Mouse (Mus musculus) spleen, adult 2 months (tissue): ENCODE results near the gene Gpr37l1. TPM values are rescaled to one million over a fixed set of nuclear protein-coding genes. Genes with fewer than 3 reads are reported as not detected.
"Not testable (repeated sequence)": the region's sequence is repeated elsewhere in the genome, so short reads cannot be mapped to it uniquely, and the experiment has no call there.

Experiments
- DNase-seq, 2 experiments: peaks; one replicate each; pipeline versions ENCODE4 v3.0.0 to v3.0.0-alpha.2; 2012 to 2021; ENCODE audit warnings: low spot score in 2 of 2, low read depth in 1 of 2
- H3K27ac ChIP-seq: fragments of 200-500 bp; 2 replicates; pipeline ENCODE4 v1.5.1; 2012; ENCODE audit warnings: low read length, inconsistent platforms; ENCODE audit not compliant: insufficient read depth
- H3K27me3 ChIP-seq: fragments of 200-500 bp; 2 replicates; pipeline ENCODE4 v1.6.1; 2012; ENCODE audit warnings: mild to moderate bottlenecking, moderate library complexity, low read length, inconsistent platforms; ENCODE audit not compliant: control insufficient read depth, insufficient read depth
- H3K36me3 ChIP-seq: fragments of 200-500 bp; 2 replicates; pipeline ENCODE4 v1.6.1; 2012; ENCODE audit warnings: mild to moderate bottlenecking, low read length, inconsistent platforms; ENCODE audit not compliant: control insufficient read depth, insufficient read depth
- H3K4me1 ChIP-seq: fragments of 200-500 bp; 2 replicates; pipeline ENCODE4 v1.6.1; 2011; ENCODE audit warnings: inconsistent platforms; ENCODE audit not compliant: control insufficient read depth, insufficient read depth, insufficient read length
- H3K4me3 ChIP-seq: fragments of 200-500 bp; 2 replicates; pipeline ENCODE4 v1.5.1; 2011; ENCODE audit warnings: mild to moderate bottlenecking, inconsistent platforms; ENCODE audit not compliant: insufficient read depth, insufficient read length; ENCODE audit errors: extremely low read depth
- CTCF ChIP-seq: fragments of 200-500 bp; IDR thresholded peaks from 2 replicates; pipeline ENCODE4 v1.5.1; 2011; ENCODE audit warnings: mild to moderate bottlenecking, inconsistent platforms; ENCODE audit not compliant: insufficient read depth, insufficient read length, insufficient replicate concordance; ENCODE audit errors: extremely low read depth
- POLR2A ChIP-seq: fragments of 200-500 bp; IDR thresholded peaks from 2 replicates; pipeline ENCODE4 v1.6.1; 2011; ENCODE audit warnings: low read depth, low read length, inconsistent platforms
- WGBS: fragments of 180-500 bp; shearing (Covaris S2); methylation state at CpG from one replicate; pipeline ENCODE4 v1.1.7; 2018; 5-methylcytosine and 5-hydroxymethylcytosine counted together
- polyA plus RNA-seq: library from polyadenylated mRNA; depleted of rRNA; stranded (reverse); fragments of >200 nt; gene quantifications from 2 replicates; pipeline ENCODE4 v1.2.3, GENCODE M21; 2012

The Gpr37l1 gene
- polyA plus RNA-seq, 1 experiment, result 0.16 TPM

DNA sequence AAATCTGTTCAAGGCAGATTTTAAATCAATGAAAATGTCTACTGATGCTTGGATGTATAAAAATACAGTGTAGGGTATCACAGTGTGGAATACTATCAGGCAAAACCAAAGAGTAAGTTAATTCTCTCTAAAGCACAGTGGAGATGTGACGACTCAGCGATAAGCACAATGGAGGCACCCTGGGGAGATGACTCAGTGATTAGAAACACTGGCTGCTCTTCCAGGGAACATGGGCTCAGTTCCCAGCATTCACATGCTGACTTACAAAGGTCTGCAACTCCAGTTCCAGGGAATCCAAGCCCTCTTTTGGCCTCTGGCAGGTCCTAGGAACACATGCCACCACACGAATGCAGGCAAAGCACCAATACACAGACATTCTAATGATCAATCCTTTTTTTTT, 20.7 kb upstream of the Gpr37l1 start:
- Histone ChIP-seq H3K27me3 (no peaks in the 10 kb centered on the region), H3K36me3 (no peaks in the 10 kb centered on the region), H3K4me1 (no peaks in the 10 kb centered on the region), H3K27ac (no peak overlapping the region), H3K4me3 (no peak overlapping the region)
- no peak for TF ChIP-seq CTCF
- no peak for TF ChIP-seq POLR2A
- 70% methylated on average over 3 of the region's 3 CpGs for WGBS
- DNase-seq, result no peak

- not testable (repeated sequence) for H3K36me3 ChIP-seq, H3K27ac ChIP-seq, H3K4me1 ChIP-seq, H3K27me3 ChIP-seq, DNase-seq, H3K4me3 ChIP-seq
- 77% methylated on average over 2 of the region's 2 CpGs for WGBS
Observed at GRCm38 (mm10) chr1:135187016-135187415, 19.5 kb upstream of the Gpr37l1 start.

DNA sequence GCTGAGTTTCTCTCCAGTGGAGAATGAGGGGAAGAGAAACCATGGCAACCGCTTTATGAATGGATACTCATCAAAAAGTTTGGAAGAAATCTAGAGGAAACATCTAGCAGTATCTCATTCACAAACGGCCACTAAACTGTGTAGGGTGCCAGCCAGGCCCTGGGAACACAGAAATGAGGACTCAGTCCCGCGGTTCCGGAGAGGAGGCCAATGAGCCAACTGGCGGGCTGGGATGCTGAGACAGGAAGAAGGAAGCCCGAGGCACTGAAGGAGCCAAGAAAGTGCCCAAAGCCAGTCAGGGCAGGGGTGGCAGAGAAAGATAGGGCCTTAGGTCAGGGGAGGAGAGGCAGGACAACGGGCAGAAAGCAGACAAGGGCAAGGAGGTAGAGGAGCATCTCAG, 18.9 kb upstream of the Gpr37l1 start:
- H3K4me3 ChIP-seq, result no peak overlapping the region
- H3K4me1 ChIP-seq, result no peaks in the 10 kb centered on the region
- H3K27ac ChIP-seq, result no peak overlapping the region
- no peak for DNase-seq
- H3K27me3 ChIP-seq, result no peaks in the 10 kb centered on the region
- no peaks in the 10 kb centered on the region for H3K36me3 ChIP-seq
- 60% methylated on average over 8 of the region's 8 CpGs for WGBS
- TF ChIP-seq CTCF (no peak), POLR2A (no peak)

DNA sequence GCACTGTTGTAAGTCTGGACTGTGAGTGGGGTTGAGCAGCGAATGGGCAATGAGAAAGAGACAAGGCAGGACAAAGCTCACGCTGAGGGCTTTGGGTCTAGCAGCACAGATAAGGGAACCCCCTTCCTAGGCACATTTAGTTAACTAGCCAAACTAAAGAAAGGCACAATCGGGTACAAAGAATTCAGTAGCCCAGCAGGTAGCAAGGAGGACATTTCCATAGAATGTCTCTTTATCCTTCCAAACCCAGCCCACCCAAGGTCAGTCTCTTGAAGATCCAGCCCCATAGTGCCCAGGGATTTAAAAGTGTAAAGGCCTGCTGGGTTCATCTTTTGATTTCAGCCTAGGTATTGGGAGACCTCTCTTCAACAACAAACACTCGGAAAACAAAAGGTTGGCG, 18.5 kb upstream of the Gpr37l1 start:
- WGBS, result 87% methylated on average over 5 of the region's 5 CpGs
- TF ChIP-seq POLR2A (no peak), CTCF (no peak)
- Histone ChIP-seq H3K27ac (no peak overlapping the region), H3K36me3 (no peaks in the 10 kb centered on the region), H3K4me1 (no peaks in the 10 kb centered on the region), H3K27me3 (no peaks in the 10 kb centered on the region), H3K4me3 (no peak overlapping the region)
- DNase-seq, result no peak

DNA sequence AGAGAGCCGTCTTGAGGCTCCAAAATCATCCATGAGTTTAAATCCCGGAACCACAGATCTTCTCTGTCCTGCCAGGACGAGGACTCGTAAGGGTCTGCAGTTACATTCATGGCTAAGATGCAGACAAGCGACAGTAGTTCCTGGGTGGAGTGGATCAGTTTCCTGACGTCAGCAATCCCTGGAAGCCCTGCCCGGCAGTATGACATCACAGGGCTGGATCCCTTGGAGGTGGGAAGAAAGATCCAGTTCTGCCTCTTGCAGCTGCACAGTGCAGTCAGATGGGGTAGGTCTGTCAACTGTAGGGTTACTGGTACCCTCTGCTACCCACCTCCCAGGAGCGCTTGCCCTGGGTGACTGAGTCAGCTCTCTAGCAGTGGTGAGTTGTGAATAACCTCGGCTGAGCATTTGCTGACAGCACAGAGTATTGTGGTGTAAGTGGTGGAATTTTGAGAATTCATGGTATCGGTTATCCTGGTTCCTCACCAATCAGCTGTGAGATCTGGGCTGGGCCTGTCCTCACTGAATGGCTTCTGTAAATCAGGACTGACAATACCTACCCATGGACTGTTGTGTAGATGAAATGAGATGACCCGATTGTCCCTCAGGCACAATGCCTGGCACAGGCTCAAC, 16.6 kb upstream of the Gpr37l1 start:
- H3K27ac ChIP-seq, result no peak overlapping the region
- H3K4me3 ChIP-seq, result no peak overlapping the region
- 83% methylated on average over 11 of the region's 11 CpGs for WGBS
- no peaks in the 10 kb centered on the region for H3K36me3 ChIP-seq
- DNase-seq, result no peak
- no peaks in the 10 kb centered on the region for H3K27me3 ChIP-seq
- TF ChIP-seq CTCF (no peak), POLR2A (no peak)
- H3K4me1 ChIP-seq, result no peaks in the 10 kb centered on the region

DNA sequence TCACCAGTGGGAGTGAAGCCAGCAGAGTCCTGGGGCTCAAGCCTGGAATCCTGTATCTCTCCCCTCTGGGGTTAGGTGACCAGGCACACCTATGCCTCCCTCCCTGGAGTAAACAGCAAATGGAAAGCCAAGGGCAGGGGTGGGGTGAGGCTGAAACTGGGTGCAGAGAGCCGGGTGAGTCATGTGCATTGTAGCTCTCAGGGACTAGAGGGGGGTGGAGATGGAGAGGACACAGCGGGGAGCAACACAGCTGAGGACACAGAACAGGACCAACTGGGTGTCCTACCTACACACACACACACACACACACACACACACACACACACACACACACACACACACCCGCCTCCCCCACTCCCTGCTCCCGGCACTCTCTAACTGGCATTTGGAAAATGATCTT, 16.0 kb upstream of the Gpr37l1 start:
- no peaks in the 10 kb centered on the region for H3K36me3 ChIP-seq
- no peak overlapping the region for H3K27ac ChIP-seq
- no peak for DNase-seq
- TF ChIP-seq POLR2A (no peak), CTCF (no peak)
- 88% methylated on average over 4 of the region's 4 CpGs for WGBS
- no peaks in the 10 kb centered on the region for H3K27me3 ChIP-seq
- H3K4me1 ChIP-seq, result no peaks in the 10 kb centered on the region
- H3K4me3 ChIP-seq, result no peak overlapping the region

GRCm38 (mm10) chr1:135182975-135183374, 15.5 kb upstream of the Gpr37l1 start:
- Histone ChIP-seq H3K4me1 (no peaks in the 10 kb centered on the region), H3K36me3 (no peaks in the 10 kb centered on the region), H3K27me3 (no peaks in the 10 kb centered on the region)

More at GRCm38 (mm10) chr1:135182975-135183374, 15.5 kb upstream of the Gpr37l1 start:
- WGBS, result 72% methylated on average over 3 of the region's 3 CpGs
- no peak overlapping the region for H3K27ac ChIP-seq
- TF ChIP-seq POLR2A (no peak), CTCF (no peak)
- no peak overlapping the region for H3K4me3 ChIP-seq
- DNase-seq, result no peak
